Mouse (Mus musculus) embryonic facial prominence, embryonic 15.5 days (tissue): ENCODE data around the gene Tgfb3. TPM values are rescaled to one million over a fixed set of nuclear protein-coding genes. Genes with fewer than 3 reads are reported as not detected.
A peak's percentile ranks its signal among the peaks of the same experiment; 100 is the strongest.

Source experiments
- ATAC-seq: fragments of 200-750 bp; cut with Nextera tagmentation; 2 replicates; pipeline ENCODE4 v1.8.0; 2017; ENCODE audit warnings: low read depth, moderate TSS enrichment; ENCODE audit not compliant: insufficient number of reproducible peaks, low FRiP score, low TSS enrichment
- H3K27ac ChIP-seq: fragments of 300-500 bp; sonication (generic); replicated peaks from 2 replicates; pipeline ENCODE4 v1.5.1; 2015; ENCODE audit warnings: mild to moderate bottlenecking, inconsistent platforms
- H3K27me3 ChIP-seq: fragments of 300-500 bp; sonication (generic); 2 replicates; pipeline ENCODE4 v1.6.1; 2015; ENCODE audit warnings: inconsistent platforms
- H3K36me3 ChIP-seq: fragments of 300-500 bp; sonication (generic); 2 replicates; pipeline ENCODE4 v1.6.1; 2015; ENCODE audit warnings: mild to moderate bottlenecking, inconsistent platforms
- H3K4me1 ChIP-seq: fragments of 300-500 bp; sonication (generic); 2 replicates; pipeline ENCODE4 v1.6.1; 2015; ENCODE audit warnings: inconsistent platforms
- H3K4me2 ChIP-seq: fragments of 300-500 bp; sonication (generic); replicated peaks from 2 replicates; pipeline ENCODE4 v1.6.1; 2015; ENCODE audit warnings: mild to moderate bottlenecking, inconsistent platforms
- H3K4me3 ChIP-seq: fragments of 300-500 bp; sonication (generic); replicated peaks from 2 replicates; pipeline ENCODE4 v1.5.1; 2015; ENCODE audit warnings: mild to moderate bottlenecking, inconsistent platforms
- H3K9ac ChIP-seq: fragments of 300-500 bp; sonication (generic); 2 replicates; pipeline ENCODE4 v1.6.1; 2015; ENCODE audit warnings: inconsistent platforms
- H3K9me3 ChIP-seq: fragments of 300-500 bp; sonication (generic); replicated peaks from 2 replicates; pipeline ENCODE4 v1.6.1; 2016; ENCODE audit warnings: inconsistent platforms
- WGBS: fragments of 180-500 bp; shearing (Covaris S2); methylation state at CpG from one replicate; pipeline ENCODE4 v1.1.7; 2015; 5-methylcytosine and 5-hydroxymethylcytosine counted together
- polyA plus RNA-seq: library from polyadenylated mRNA; unstranded; fragments of >200 nt; fragmentation: Nextera tagmentation; extraction: Ambion mirVana; gene quantifications from 2 replicates; pipeline ENCODE4 v1.2.1, GENCODE M21; 2015

The Tgfb3 gene
- polyA plus RNA-seq, 1 experiment from 2014 or later = 71.6 TPM

- ATAC-seq = no peak
- WGBS = 89% methylated on average over 2 of the region's 2 CpGs
- Histone ChIP-seq H3K4me1 (no peaks in the 10 kb centered on the region), H3K36me3 (peaks cover 43% of the 10 kb centered on the region), H3K9ac (no peak overlapping the region), H3K9me3 (no peaks in the 10 kb centered on the region), H3K4me3 (no peak overlapping the region), H3K27me3 (no peaks in the 10 kb centered on the region), H3K4me2 (no peak overlapping the region), H3K27ac (no peak overlapping the region)
Observed at GRCm38 (mm10) chr12:86055306-86055705, 23.5 kb downstream of the Tgfb3 start.

- Histone ChIP-seq H3K9ac (no peak overlapping the region), H3K9me3 (no peaks in the 10 kb centered on the region), H3K27me3 (no peaks in the 10 kb centered on the region), H3K36me3 (peaks cover 14% of the 10 kb centered on the region), H3K27ac (no peak overlapping the region), H3K4me3 (no peak overlapping the region), H3K4me1 (no peaks in the 10 kb centered on the region), H3K4me2 (no peak overlapping the region)
- no peak for ATAC-seq
- WGBS = 98% methylated on average over 5 of the region's 5 CpGs
Observed at GRCm38 (mm10) chr12:86051477-86051876, 27.4 kb downstream of the Tgfb3 start.

DNA sequence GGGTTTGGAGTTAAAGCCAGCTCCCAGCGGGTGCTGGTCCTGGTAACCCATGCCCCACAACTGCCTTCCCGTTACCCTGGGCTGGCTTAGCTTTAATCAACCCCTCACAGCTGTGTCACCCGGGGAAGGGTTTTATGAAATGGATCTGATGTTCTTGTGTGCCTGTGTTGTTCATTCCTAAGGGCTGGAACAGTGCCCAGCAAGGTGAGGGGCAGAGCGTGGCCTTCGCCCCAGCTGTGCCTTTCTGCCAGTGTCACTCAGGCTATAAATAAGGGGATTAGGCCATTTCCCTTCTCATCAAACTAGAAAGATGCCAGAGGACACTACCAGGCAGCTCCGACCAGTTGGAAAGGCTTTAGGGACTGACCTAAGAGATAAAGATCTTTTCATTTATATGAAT, 29.0 kb downstream of the Tgfb3 start:
- H3K27ac ChIP-seq = no peak overlapping the region
- H3K9me3 ChIP-seq = no peaks in the 10 kb centered on the region
- no peak overlapping the region for H3K4me2 ChIP-seq
- H3K36me3 ChIP-seq = no peaks in the 10 kb centered on the region
- H3K4me1 ChIP-seq = no peaks in the 10 kb centered on the region
- no peak overlapping the region for H3K4me3 ChIP-seq
- no peak overlapping the region for H3K9ac ChIP-seq
- H3K27me3 ChIP-seq = no peaks in the 10 kb centered on the region
- whole genome bisulfite sequencing = 58% methylated on average over 6 of the region's 6 CpGs
- no peak for ATAC-seq

DNA sequence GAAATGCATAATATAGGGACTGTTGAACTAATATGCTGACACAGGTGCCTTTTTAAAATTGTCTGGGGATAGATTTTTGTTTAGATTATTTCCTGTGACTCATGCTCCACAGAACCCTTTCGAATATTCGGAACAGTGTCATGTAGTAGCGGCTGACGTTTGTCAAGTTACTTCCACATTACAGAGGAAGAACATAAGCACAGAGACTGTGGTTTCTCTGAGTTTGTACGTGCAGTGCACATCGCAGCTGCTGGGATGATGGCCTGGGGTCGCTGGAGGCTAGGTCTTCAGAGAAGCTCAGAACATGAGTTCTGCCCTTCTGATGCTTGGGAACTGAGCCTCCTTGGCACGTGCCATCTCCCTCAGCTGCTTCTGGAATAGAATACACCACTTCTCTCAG, 31.5 kb downstream of the Tgfb3 start:
- Histone ChIP-seq H3K4me1 (no peaks in the 10 kb centered on the region), H3K27ac (no peak overlapping the region), H3K9ac (no peak overlapping the region), H3K4me2 (no peak overlapping the region), H3K36me3 (peaks cover 9% of the 10 kb centered on the region; the same call in 1 of the 2 replicates), H3K4me3 (no peak overlapping the region), H3K9me3 (peaks cover 7% of the 10 kb centered on the region; the same call in 1 of the 2 replicates), H3K27me3 (no peaks in the 10 kb centered on the region)
- 78% methylated on average over 8 of the region's 8 CpGs for WGBS
- no peak for ATAC-seq

- 96% methylated on average over 2 of the region's 2 CpGs for WGBS
- H3K9me3 ChIP-seq = peaks cover 7% of the 10 kb centered on the region; the same call in 1 of the 2 replicates
- H3K4me2 ChIP-seq = no peak overlapping the region
- no peak overlapping the region for H3K27ac ChIP-seq
- no peaks in the 10 kb centered on the region for H3K4me1 ChIP-seq
- H3K27me3 ChIP-seq = no peaks in the 10 kb centered on the region
- H3K4me3 ChIP-seq = no peak overlapping the region
- peaks cover 9% of the 10 kb centered on the region; the same call in 1 of the 2 replicates for H3K36me3 ChIP-seq
- H3K9ac ChIP-seq = no peak overlapping the region
- ATAC-seq = no peak
Observed at GRCm38 (mm10) chr12:86046776-86047175, 32.1 kb downstream of the Tgfb3 start.

DNA sequence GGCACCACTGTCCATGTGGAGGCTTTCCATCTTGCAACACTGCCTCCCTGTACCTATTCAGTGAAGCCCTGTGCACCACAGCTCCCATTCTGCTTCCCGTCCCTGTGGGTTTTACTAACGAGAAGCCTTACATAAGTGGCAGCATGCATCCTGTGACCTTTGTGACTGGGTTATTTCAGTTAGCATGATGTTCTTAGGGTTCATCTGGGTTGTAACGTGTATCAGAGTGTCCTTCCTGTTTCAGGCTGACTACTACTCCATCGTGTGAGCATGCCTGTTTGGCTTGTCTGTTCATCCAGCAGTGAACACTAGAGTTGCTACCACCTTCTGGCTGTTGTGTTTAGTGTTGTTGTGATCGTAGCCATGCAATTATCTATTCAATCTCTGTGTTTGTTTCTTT, 32.7 kb downstream of the Tgfb3 start:
- H3K36me3 ChIP-seq = peaks cover 9% of the 10 kb centered on the region; the same call in 1 of the 2 replicates
- WGBS = 73% methylated on average over 5 of the region's 5 CpGs
- no peak overlapping the region for H3K9ac ChIP-seq
- H3K4me2 ChIP-seq = no peak overlapping the region
- no peak for ATAC-seq
- H3K27ac ChIP-seq = no peak overlapping the region
- H3K27me3 ChIP-seq = no peaks in the 10 kb centered on the region
- no peaks in the 10 kb centered on the region for H3K4me1 ChIP-seq
- peaks cover 7% of the 10 kb centered on the region; the same call in 1 of the 2 replicates for H3K9me3 ChIP-seq
- H3K4me3 ChIP-seq = no peak overlapping the region

DNA sequence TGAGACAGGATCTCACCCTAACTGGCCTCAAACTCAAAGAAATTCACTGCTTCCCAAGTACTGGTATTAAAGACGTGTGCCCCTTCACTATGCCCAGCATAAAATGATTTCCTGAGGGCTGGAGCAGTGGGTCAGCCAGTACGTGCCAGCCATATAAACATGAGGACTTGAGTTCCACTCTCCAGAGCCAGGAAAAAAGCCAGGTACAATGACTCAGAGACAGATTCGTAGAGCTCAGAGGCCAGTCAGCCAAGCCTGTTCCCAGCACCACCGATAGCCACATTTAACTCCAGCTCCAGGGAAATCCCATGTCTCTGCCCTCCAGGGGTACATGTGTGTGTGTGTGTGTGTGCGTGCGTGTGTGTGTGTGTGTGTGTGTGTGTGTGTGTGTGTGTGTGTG, 39.1 kb downstream of the Tgfb3 start:
- Histone ChIP-seq H3K9me3 (peaks cover 7% of the 10 kb centered on the region; the same call in 1 of the 2 replicates), H3K36me3 (peaks cover 9% of the 10 kb centered on the region; the same call in 1 of the 2 replicates), H3K4me3 (no peak overlapping the region), H3K27ac (no peak overlapping the region), H3K27me3 (no peaks in the 10 kb centered on the region), H3K4me2 (no peak overlapping the region), H3K9ac (no peak overlapping the region), H3K4me1 (peaks cover 16% of the 10 kb centered on the region)
- no peak for ATAC-seq
- 84% methylated on average over 4 of the region's 6 CpGs for WGBS

GRCm38 (mm10) chr12:86039078-86039477, 39.8 kb downstream of the Tgfb3 start:
- no peak for ATAC-seq
- Histone ChIP-seq H3K4me2 (no peak overlapping the region), H3K36me3 (peaks cover 9% of the 10 kb centered on the region; the same call in 1 of the 2 replicates), H3K9me3 (peaks cover 7% of the 10 kb centered on the region; the same call in 1 of the 2 replicates), H3K27ac (no peak overlapping the region), H3K27me3 (no peaks in the 10 kb centered on the region), H3K4me1 (peaks cover 16% of the 10 kb centered on the region), H3K4me3 (no peak overlapping the region), H3K9ac (no peak overlapping the region)
- WGBS = 58% methylated on average over 5 of the region's 5 CpGs

GRCm38 (mm10) chr12:86037235-86037921, 41.5 kb downstream of the Tgfb3 start:
- Histone ChIP-seq H3K9me3 (no peaks in the 10 kb centered on the region), H3K4me2 (no peak overlapping the region), H3K27me3 (no peaks in the 10 kb centered on the region), H3K27ac (peak overlapping the region; percentile 55; the same call in 1 of the 2 replicates), H3K4me1 (peaks cover 16% of the 10 kb centered on the region), H3K36me3 (peaks cover under 1% of the 10 kb centered on the region; the same call in 1 of the 2 replicates), H3K4me3 (no peak overlapping the region), H3K9ac (no peak overlapping the region)
- ATAC-seq = peak; percentile 71
- 26% methylated on average over 12 of the region's 12 CpGs for WGBS

- 39% methylated on average over 9 of the region's 9 CpGs for WGBS
- Histone ChIP-seq H3K4me2 (no peak overlapping the region), H3K4me3 (no peak overlapping the region), H3K9ac (no peak overlapping the region), H3K4me1 (peaks cover 16% of the 10 kb centered on the region), H3K27me3 (no peaks in the 10 kb centered on the region), H3K36me3 (no peaks in the 10 kb centered on the region), H3K9me3 (no peaks in the 10 kb centered on the region), H3K27ac (peak overlapping the region; percentile 55)
- ATAC-seq = peak; percentile 64; the same call in 1 of the 2 replicates
Observed at GRCm38 (mm10) chr12:86036368-86037166, 42.3 kb downstream of the Tgfb3 start.

- Histone ChIP-seq H3K4me2 (no peak overlapping the region), H3K9ac (no peak overlapping the region), H3K27me3 (no peaks in the 10 kb centered on the region), H3K4me3 (no peak overlapping the region), H3K4me1 (peaks cover 16% of the 10 kb centered on the region), H3K27ac (no peak overlapping the region), H3K36me3 (no peaks in the 10 kb centered on the region), H3K9me3 (no peaks in the 10 kb centered on the region)
- ATAC-seq = no peak
Observed at GRCm38 (mm10) chr12:86035586-86035985, 43.3 kb downstream of the Tgfb3 start.
